Mouse (Mus musculus): ENCODE results near the gene Zp3. TPM values are rescaled to one million over a fixed set of nuclear protein-coding genes. Genes with fewer than 3 reads are reported as not detected.
A peak's percentile ranks its signal among the peaks of the same experiment; 100 is the strongest.

Gene Zp3
- polyA plus RNA-seq, 1 experiment from 2014 or later = 0.40 TPM

- no peak overlapping the region for H3K9ac ChIP-seq
- no peak for ATAC-seq (ENCODE audit: insufficient number of reproducible peaks, low FRiP score, low TSS enrichment, low read depth)
- H3K27me3 ChIP-seq = no peaks in the 10 kb centered on the region
- H3K4me1 ChIP-seq = peaks cover 25% of the 10 kb centered on the region
- no peak overlapping the region for H3K27ac ChIP-seq (replicated peaks)
- WGBS = 76% methylated on average over 7 of the region's 7 CpGs
- no peaks in the 10 kb centered on the region for H3K9me3 ChIP-seq (replicated peaks)
- H3K4me3 ChIP-seq (replicated peaks) = no peak overlapping the region
- no peak overlapping the region for H3K4me2 ChIP-seq (replicated peaks)
- H3K36me3 ChIP-seq = peaks cover 29% of the 10 kb centered on the region
These were observed 27.8 kb downstream of the Zp3 start for GRCm38 (mm10) chr5:136007745-136008144.

DNA sequence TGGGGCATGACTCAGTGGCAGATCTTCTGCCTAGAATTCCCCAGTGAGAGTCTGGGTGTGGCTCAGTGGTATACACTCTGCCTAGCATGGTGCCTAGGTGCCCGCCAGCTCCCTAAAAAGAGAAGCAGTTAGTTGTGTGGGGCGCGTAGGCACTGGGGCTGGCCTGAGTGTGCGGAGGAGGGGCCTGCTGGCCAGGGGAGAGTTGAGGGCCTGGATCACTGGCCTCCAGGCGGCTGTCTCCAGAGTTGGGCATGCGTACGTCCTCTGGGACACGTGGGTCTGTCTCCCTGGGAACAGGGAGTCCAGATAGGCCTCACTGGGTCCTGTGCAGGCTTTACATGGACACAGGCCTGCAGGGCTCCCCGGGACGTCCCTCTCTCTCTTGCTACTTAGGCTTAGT is 35.0 kb downstream of the Zp3 start:
- H3K4me1 ChIP-seq = peaks cover 46% of the 10 kb centered on the region
- H3K27ac ChIP-seq (replicated peaks) = peak overlapping the region; percentile 90
- H3K4me3 ChIP-seq (replicated peaks) = no peak overlapping the region
- H3K9me3 ChIP-seq (replicated peaks) = no peaks in the 10 kb centered on the region
- H3K27me3 ChIP-seq = no peaks in the 10 kb centered on the region
- peaks cover 44% of the 10 kb centered on the region for H3K36me3 ChIP-seq
- no peak overlapping the region for H3K4me2 ChIP-seq (replicated peaks)
- no peak overlapping the region for H3K9ac ChIP-seq
- WGBS = 86% methylated on average over 10 of the region's 10 CpGs
- ATAC-seq (ENCODE audit: insufficient number of reproducible peaks, low FRiP score, low TSS enrichment, low read depth) = no peak

DNA sequence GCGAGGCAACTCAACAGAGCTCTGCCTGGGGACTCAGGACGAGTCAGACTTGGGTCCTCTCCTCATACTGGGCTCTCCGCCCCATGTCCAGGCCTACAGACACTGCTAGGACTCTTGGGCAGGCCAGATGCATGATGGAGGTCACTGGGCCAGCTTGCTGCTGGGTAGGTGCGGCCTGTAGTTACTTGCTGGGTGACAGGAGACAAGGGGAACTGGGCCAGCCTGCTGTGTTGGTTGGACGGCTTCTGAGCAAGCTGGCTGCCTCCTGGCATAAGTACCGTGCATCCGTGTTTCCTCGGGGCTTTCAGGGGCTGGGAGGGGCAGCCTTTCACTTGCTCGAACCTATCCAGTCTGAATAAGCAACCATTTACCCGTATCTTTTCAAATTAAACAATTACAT is 35.7 kb downstream of the Zp3 start:
- Histone ChIP-seq H3K4me1 (peaks cover 49% of the 10 kb centered on the region), H3K27ac (replicated peaks) (peak overlapping the region; percentile 90), H3K9ac (no peak overlapping the region), H3K36me3 (peaks cover 38% of the 10 kb centered on the region), H3K4me2 (replicated peaks) (0 out of 2 replicates have a peak overlapping the region, but pooled peaks have one; percentile 5), H3K27me3 (no peaks in the 10 kb centered on the region), H3K4me3 (replicated peaks) (no peak overlapping the region), H3K9me3 (replicated peaks) (no peaks in the 10 kb centered on the region)
- 0 out of 2 replicates have a peak, but pooled peaks have one; percentile 30 for ATAC-seq (ENCODE audit: insufficient number of reproducible peaks, low FRiP score, low TSS enrichment, low read depth)
- 62% methylated on average over 10 of the region's 10 CpGs for WGBS

- Histone ChIP-seq H3K9me3 (replicated peaks) (no peaks in the 10 kb centered on the region), H3K27me3 (no peaks in the 10 kb centered on the region), H3K4me3 (replicated peaks) (no peak overlapping the region), H3K4me2 (replicated peaks) (peak overlapping the region; percentile 5; the same call in 1 of the 2 replicates), H3K4me1 (peaks cover 49% of the 10 kb centered on the region), H3K27ac (replicated peaks) (peak overlapping the region; percentile 90), H3K9ac (no peak overlapping the region), H3K36me3 (peaks cover 34% of the 10 kb centered on the region)
- ATAC-seq (ENCODE audit: insufficient number of reproducible peaks, low FRiP score, low TSS enrichment, low read depth) = 0 out of 2 replicates have a peak, but pooled peaks have one; percentile 31
- WGBS = 45% methylated on average over 10 of the region's 10 CpGs
These were observed 36.3 kb downstream of the Zp3 start for GRCm38 (mm10) chr5:136016014-136016876.

- peaks cover 49% of the 10 kb centered on the region for H3K4me1 ChIP-seq
- H3K9me3 ChIP-seq (replicated peaks) = no peaks in the 10 kb centered on the region
- H3K4me3 ChIP-seq (replicated peaks) = no peak overlapping the region
- H3K27ac ChIP-seq (replicated peaks) = peak overlapping the region; percentile 90
- H3K4me2 ChIP-seq (replicated peaks) = no peak overlapping the region
- no peak for ATAC-seq (ENCODE audit: insufficient number of reproducible peaks, low FRiP score, low TSS enrichment, low read depth)
- H3K9ac ChIP-seq = no peak overlapping the region
- H3K36me3 ChIP-seq = peaks cover 26% of the 10 kb centered on the region
- WGBS = 68% methylated on average over 6 of the region's 6 CpGs
- no peaks in the 10 kb centered on the region for H3K27me3 ChIP-seq
These were observed 37.4 kb downstream of the Zp3 start for GRCm38 (mm10) chr5:136017262-136017661.

DNA sequence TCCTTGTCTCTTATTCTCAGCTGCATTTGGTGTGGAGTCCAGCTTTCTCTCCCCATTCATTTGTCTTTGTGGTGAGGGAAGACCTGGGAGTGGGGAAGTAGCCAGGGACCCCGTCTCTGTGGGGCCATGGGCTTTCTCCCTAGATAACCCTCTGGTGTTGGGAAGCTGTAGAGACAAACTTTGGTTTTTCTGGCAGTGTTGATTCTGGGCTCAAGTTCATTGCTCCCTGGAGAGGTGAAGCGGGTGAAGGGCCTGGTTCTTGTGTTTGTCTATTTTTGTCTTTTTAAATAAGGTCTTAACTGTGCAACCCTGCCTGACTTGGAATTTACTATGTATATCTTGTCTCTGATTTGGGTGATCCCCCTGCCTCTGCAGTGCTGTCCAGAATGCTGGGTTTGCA is 38.8 kb downstream of the Zp3 start:
- Histone ChIP-seq H3K9ac (no peak overlapping the region), H3K27ac (replicated peaks) (no peak overlapping the region), H3K27me3 (no peaks in the 10 kb centered on the region), H3K36me3 (peaks cover 17% of the 10 kb centered on the region; the same call in 1 of the 2 replicates), H3K9me3 (replicated peaks) (no peaks in the 10 kb centered on the region), H3K4me1 (peaks cover 49% of the 10 kb centered on the region), H3K4me2 (replicated peaks) (no peak overlapping the region), H3K4me3 (replicated peaks) (no peak overlapping the region)
- 85% methylated on average over 2 of the region's 2 CpGs for WGBS
- no peak for ATAC-seq (ENCODE audit: insufficient number of reproducible peaks, low FRiP score, low TSS enrichment, low read depth)

DNA sequence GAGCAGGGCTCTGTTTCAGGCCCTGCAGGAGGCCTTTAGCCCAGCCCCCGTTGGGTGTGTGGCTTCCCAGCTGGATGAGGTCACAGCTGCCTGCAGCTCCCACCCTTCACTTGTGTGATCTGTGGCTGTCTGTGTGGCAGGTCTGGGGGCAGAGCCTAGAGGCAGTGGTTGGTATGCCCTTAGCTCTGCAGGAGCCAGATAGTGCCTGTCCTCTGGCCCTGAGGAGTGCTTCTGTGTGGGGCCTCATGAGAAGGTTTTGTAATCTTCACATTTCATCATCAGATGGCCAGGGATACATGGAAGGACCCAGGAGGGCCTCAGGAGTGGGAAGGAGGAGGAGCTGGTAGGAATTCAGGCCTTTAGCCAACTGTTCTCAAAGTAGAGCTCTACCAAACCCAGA is 40.0 kb downstream of the Zp3 start:
- peaks cover 45% of the 10 kb centered on the region for H3K4me1 ChIP-seq
- 25% methylated on average over 1 of the region's 1 CpGs for WGBS
- H3K4me3 ChIP-seq (replicated peaks) = no peak overlapping the region
- peaks cover 19% of the 10 kb centered on the region; the same call in 1 of the 2 replicates for H3K36me3 ChIP-seq
- H3K27ac ChIP-seq (replicated peaks) = peak overlapping the region; percentile 52; the same call in 1 of the 2 replicates
- no peak; the same call in 1 of the 2 replicates for ATAC-seq (ENCODE audit: insufficient number of reproducible peaks, low FRiP score, low TSS enrichment, low read depth)
- H3K4me2 ChIP-seq (replicated peaks) = no peak overlapping the region
- no peak overlapping the region for H3K9ac ChIP-seq
- no peaks in the 10 kb centered on the region for H3K27me3 ChIP-seq
- H3K9me3 ChIP-seq (replicated peaks) = no peaks in the 10 kb centered on the region

DNA sequence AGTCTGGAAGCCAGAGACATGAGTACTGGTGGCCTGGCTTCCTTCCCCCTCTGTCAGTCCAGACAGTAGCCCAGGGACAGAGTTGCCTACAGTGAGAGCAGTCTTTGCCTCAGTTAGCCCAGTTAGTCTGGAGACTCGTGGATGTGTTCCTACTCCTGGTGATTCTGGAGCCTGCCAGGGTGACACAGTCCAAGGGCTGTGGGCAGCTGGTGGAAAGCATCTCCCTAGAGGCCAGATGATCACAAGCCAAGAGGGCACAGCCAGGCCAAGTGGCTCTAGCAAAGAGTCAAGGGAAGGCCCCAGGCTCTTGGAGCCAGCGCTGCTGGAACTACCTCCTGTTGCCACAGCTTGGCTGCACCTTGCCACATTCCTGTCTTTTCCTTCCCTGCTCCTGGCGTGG is 45.8 kb downstream of the Zp3 start:
- no peaks in the 10 kb centered on the region for H3K4me1 ChIP-seq
- no peaks in the 10 kb centered on the region for H3K9me3 ChIP-seq (replicated peaks)
- H3K27ac ChIP-seq (replicated peaks) = no peak overlapping the region
- no peak overlapping the region for H3K4me3 ChIP-seq (replicated peaks)
- H3K9ac ChIP-seq = no peak overlapping the region
- no peak for ATAC-seq (ENCODE audit: insufficient number of reproducible peaks, low FRiP score, low TSS enrichment, low read depth)
- 73% methylated on average over 3 of the region's 3 CpGs for WGBS
- peaks cover 60% of the 10 kb centered on the region for H3K36me3 ChIP-seq
- no peaks in the 10 kb centered on the region for H3K27me3 ChIP-seq
- H3K4me2 ChIP-seq (replicated peaks) = no peak overlapping the region

- no peak overlapping the region for H3K4me2 ChIP-seq (replicated peaks)
- no peaks in the 10 kb centered on the region for H3K27me3 ChIP-seq
- no peak overlapping the region for H3K9ac ChIP-seq
- no peak overlapping the region for H3K27ac ChIP-seq (replicated peaks)
- no peaks in the 10 kb centered on the region for H3K4me1 ChIP-seq
- peaks cover 70% of the 10 kb centered on the region for H3K36me3 ChIP-seq
- 86% methylated on average over 9 of the region's 9 CpGs for WGBS
- H3K4me3 ChIP-seq (replicated peaks) = no peak overlapping the region
- ATAC-seq (ENCODE audit: insufficient number of reproducible peaks, low FRiP score, low TSS enrichment, low read depth) = no peak
- no peaks in the 10 kb centered on the region for H3K9me3 ChIP-seq (replicated peaks)
These were observed 47.0 kb downstream of the Zp3 start for GRCm38 (mm10) chr5:136026859-136027258.

DNA sequence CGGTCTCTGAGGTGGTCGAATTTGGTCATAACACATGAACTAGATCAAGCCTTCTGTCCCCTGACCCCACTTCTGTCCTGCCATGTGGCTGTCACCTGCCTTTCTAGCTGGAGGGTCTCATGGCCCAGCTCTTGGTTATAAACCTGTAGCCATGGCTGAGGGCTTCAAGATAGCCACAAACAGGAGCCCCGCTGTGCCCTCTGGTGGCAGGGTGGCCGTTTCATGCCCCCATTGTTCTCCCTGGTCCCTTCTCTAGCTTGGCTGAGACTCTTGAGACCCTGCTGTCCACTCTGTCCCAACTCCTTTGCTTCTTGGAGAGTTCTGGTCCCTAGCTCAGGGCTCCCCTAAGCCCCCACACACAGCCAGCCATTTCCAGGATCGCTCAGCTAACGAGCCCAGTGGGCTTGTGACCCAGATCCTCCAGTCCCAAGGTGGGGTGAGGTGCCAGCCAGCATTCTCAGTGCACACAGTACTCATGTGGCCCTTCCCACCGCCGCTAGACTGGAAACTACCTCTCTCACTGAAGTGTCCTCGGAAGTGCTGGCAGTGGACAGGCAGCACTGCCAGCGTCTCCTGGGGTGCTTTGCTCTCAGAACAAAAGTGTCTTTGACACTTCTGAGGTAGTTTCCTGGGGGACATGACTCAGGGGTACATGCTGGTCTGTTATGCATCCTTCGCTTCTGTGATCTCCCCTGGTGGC is 47.9 kb downstream of the Zp3 start:
- ATAC-seq (ENCODE audit: insufficient number of reproducible peaks, low FRiP score, low TSS enrichment, low read depth) = no peak
- WGBS = 78% methylated on average over 11 of the region's 11 CpGs
- peaks cover 73% of the 10 kb centered on the region for H3K36me3 ChIP-seq

GRCm38 (mm10) chr5:136034868-136035267 is 55.0 kb downstream of the Zp3 start:
- 68% methylated on average over 4 of the region's 4 CpGs for WGBS
- no peak for ATAC-seq (ENCODE audit: insufficient number of reproducible peaks, low FRiP score, low TSS enrichment, low read depth)
- no peaks in the 10 kb centered on the region for H3K27me3 ChIP-seq

More for the DNA sequence above, 47.9 kb downstream of the Zp3 start:
- Histone ChIP-seq H3K9ac (no peak overlapping the region), H3K4me1 (no peaks in the 10 kb centered on the region), H3K4me3 (replicated peaks) (no peak overlapping the region), H3K27ac (replicated peaks) (no peak overlapping the region), H3K9me3 (replicated peaks) (no peaks in the 10 kb centered on the region), H3K27me3 (no peaks in the 10 kb centered on the region), H3K4me2 (replicated peaks) (no peak overlapping the region)

More at GRCm38 (mm10) chr5:136034868-136035267, 55.0 kb downstream of the Zp3 start:
- Histone ChIP-seq H3K4me3 (replicated peaks) (no peak overlapping the region), H3K4me1 (no peaks in the 10 kb centered on the region), H3K9me3 (replicated peaks) (no peaks in the 10 kb centered on the region), H3K27ac (replicated peaks) (no peak overlapping the region), H3K9ac (no peak overlapping the region), H3K4me2 (replicated peaks) (no peak overlapping the region), H3K36me3 (peaks cover 32% of the 10 kb centered on the region)
